Mouse (Mus musculus): ENCODE data around the gene Plekhs1.
"Not testable (repeated sequence)": the region's sequence is repeated elsewhere in the genome, so short reads cannot be mapped to it uniquely, and the experiment has no call there.

Gene Plekhs1

GRCm38 (mm10) chr19:56459154-56460050 is 2.0 kb upstream of the Plekhs1 start:
- DNase-seq, result peak; percentile 17 to 24

DNA sequence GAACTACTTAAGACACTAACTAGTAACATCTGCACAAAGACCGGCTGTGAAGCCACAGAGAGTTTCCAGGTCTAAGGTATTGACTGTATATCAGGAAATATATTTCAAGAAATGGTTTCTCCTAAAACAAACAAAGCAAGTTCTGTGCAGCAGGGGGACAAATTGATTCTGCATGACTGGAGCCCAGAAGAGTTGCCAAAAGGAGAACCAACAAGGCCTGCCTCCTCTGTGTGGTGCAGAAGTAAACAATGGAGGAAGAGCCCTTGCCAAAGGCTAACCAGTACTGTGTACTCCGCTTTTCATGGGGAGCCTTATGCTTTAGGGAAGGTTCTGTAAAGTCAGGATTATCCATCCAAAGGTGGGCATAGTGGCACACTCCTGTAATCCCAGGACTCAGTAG is 1.2 kb upstream of the Plekhs1 start:
- DNase-seq, result peak in 1 of 2 experiments; percentile 7

DNA sequence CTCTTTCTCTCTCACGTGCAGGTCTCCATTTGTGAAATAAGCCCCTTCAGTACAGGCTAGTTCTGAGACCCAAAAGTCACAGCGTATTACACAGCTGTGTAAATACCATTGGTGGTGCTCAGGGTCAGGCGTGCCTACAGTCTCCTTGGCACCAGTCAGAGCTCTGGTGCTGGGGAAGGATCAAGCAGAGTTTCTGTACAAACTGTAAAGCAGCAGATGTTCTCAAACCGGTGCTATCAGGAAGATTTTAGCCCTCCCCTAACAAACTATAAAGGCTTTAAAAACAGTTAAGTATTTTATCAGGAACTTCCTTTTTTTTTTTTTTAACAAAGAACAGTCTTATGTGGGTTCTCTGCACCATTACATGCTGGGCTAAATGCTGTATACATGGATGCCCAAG is 1.3 kb downstream of the Plekhs1 start:
- DNase-seq, result no peak

DNA sequence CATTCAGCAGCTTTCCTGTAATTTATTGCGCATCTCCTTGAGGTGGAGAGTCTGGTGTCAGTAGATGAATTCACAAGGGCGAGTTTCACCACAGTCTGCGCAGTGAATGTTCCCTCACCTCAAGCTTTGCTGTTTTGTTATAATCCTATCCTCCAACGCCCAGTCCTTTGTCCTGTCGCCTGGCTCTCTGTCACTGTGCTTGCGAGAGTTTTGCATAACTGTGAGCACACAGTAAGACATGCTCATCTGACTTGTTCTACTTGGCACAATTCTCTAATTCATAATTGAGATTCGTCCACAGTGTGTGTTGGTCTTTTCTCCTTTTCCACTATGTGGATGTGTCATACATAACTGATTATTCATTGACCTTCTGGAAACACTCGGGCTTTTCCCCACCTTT is 5.0 kb downstream of the Plekhs1 start:
- no peak for DNase-seq

GRCm38 (mm10) chr19:56470286-56471020 is 9.0 kb downstream of the Plekhs1 start:
- DNase-seq, result no peak

DNA sequence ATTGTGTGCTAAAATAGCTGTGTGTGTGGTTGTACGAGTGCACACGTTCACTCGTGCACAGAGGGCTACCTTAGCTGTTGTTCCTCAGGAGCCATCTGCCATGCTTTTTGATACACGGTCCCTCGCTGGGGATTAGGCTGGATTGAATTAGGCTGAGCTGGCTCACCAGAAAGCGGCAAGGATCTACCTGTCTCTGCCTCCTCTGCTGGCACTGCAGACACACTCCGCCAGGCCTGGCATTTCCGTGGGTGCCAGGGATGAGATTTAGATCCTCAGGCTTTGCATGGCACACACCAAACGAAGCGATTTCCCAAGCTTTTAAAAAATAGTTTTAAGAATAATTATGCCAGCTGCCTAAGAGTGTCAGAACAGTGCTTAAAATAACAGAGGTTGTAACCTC is 10.5 kb downstream of the Plekhs1 start:
- no peak for DNase-seq

GRCm38 (mm10) chr19:56474869-56475550 is 13.6 kb downstream of the Plekhs1 start:
- DNase-seq, result no peak

- DNase-seq, result no peak
Measured at GRCm38 (mm10) chr19:56476546-56476945, 15.1 kb downstream of the Plekhs1 start.

GRCm38 (mm10) chr19:56477253-56477652 is 15.8 kb downstream of the Plekhs1 start:
- DNase-seq, result no peak

DNA sequence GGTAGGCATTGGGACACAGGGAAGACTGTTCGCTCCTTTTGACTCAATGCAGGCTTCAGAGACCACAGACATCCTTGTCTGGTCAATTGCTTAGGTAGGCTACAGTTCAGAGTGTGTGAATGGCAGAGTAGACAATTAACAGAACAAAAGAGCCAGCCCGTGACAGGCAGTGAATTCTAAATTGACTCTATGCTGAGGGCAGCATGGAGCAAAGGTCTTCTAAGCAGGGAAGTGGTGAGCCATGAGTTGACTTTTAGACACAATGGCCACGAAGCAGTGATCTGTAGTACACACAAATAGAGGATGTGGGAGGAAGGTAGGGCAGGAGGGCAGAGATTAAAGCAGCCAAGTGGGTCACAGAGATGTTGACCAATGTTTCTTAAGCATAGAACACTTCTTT is 16.4 kb downstream of the Plekhs1 start:
- no peak for DNase-seq

DNA sequence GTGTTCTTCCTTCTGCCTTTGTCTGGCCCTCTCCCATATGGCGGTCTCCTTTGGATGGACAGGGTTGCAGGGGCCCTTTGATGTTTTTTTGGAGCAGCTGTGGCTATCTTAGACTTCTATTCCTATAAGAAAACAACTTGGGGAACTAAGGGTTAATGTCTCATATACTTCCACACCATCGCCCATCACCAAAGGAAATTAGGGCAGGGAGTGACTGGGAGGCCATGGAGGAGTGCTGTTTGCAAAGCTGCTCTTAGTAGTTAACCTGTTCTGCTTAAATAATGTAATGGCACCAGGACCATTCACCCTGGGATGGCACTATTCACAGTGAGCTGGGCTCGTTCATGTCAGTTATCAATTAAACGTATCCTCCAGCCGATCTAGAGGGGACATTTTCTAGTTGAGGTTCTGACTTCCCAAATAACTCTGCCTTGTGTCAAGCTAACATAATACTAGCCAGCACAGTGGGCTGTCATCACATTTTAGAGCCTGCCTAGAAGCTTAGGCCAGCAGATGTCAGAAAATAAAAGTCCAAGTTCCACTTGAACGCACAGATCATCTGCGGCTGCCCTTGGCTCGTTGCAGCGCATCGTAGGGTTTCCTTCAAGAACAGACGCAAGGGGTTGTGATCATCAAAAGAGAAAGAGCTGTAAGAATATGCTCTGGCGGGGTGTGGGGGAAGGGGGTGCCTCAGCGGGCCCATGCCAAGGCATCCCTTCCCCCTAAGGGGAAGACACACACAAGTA is 23.4 kb downstream of the Plekhs1 start:
- DNase-seq, result no peak

GRCm38 (mm10) chr19:56485376-56486271 is 24.2 kb downstream of the Plekhs1 start:
- no peak for DNase-seq

GRCm38 (mm10) chr19:56486926-56487325 is 25.5 kb downstream of the Plekhs1 start:
- no peak for DNase-seq

DNA sequence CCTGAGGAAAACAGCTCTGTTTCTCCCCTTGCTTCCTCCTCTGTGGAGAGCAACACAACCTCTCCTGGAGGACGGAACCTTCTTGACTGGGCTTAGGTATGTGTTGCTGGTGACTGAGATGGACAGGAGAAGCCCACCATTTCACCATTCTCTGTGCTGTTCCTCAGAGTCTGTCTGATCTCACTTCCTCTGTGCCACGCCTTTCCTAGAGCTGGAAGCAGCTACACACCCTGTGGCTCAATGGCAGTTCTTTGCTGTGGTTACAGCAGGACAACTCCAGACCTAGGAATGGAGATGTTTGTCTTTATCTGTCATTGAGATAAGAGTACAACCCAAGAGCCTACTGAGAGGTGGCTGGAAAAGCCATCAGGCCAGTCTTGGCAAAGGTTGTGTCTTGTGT is 25.9 kb downstream of the Plekhs1 start:
- DNase-seq, result no peak

GRCm38 (mm10) chr19:56489601-56490000 is 28.2 kb downstream of the Plekhs1 start:
- no peak for DNase-seq

DNA sequence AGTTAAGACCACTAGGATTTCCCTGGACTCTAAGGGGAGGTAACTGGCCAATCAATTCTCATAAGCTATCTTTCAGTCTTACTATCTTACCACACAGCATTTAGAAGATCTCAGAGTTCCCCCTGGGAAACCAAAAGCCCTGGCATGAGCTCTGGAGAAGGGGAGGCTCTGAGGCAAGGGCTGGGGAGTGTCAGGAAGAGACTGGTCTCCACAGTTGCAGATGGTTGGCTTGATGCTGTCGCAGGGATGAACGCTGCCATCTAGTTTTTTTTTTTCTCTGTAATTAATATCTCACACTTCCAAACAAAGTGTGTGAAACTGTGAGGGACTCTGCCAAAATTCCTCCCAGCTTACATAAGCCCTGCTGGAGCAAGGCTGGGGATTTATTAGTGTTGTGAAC is 32.7 kb downstream of the Plekhs1 start:
- not testable (repeated sequence) for DNase-seq

GRCm38 (mm10) chr19:56503069-56503468 is 41.6 kb downstream of the Plekhs1 start:
- DNase-seq, result not testable (repeated sequence)

GRCm38 (mm10) chr19:56503525-56503924 is 42.1 kb downstream of the Plekhs1 start:
- not testable (repeated sequence) for DNase-seq

DNA sequence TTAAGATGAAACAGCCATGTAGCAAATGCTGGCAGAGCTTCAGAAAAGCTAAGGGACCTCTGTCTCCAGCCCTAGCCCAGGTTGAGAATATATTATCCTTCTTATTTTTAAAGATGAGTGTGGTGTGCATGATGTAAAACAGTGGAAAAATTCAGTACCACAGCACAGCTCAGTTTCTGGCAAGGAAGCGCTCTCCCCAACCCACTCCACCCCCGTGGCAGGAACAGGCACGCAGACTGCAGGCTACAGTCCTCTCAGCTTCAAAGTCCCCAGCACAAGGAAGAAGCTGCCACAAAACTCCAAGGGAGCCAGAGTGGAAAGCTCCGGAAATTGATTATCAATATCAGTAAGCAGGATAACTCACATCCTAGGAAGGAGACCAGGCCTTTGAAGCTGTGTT is 49.8 kb downstream of the Plekhs1 start:
- DNase-seq, result not testable (repeated sequence)

GRCm38 (mm10) chr19:56513527-56513926 is 52.1 kb downstream of the Plekhs1 start:
- not testable (repeated sequence) for DNase-seq

GRCm38 (mm10) chr19:56519408-56519807 is 58.0 kb downstream of the Plekhs1 start:
- DNase-seq, result not testable (repeated sequence)

DNA sequence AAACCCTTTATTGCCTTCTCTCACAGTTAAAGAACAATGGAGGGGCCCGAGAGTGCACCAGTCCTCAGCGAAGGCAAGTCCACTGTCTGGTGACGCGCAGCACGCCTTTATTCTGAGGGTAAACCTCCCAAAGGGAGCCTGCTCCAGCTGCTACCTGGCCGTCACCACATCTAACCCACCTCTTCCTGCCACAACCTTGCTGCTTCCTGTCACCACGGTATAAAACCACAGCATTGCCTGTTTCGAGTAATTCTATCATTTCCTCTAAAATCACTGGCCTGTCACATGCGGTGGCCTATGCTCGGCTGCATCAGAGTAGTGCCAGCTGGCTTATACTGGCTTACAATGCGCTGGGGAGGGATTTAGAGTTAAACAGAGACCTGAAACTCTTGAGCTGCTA is 69.1 kb downstream of the Plekhs1 start:
- DNase-seq, result not testable (repeated sequence)

Measured in cerebellum, adult 18-20 months (tissue).